Mouse (Mus musculus) limb, embryonic 14.5 days (tissue): ENCODE measurements around the gene Ndufa11. TPM values are rescaled to one million over a fixed set of nuclear protein-coding genes. Genes with fewer than 3 reads are reported as not detected.

ENCODE experiments used
- ATAC-seq: fragments of 200-750 bp; cut with Nextera tagmentation; 2 replicates; pipeline ENCODE4 v1.8.0; 2017; ENCODE audit warnings: low read depth, moderate number of reproducible peaks, moderate TSS enrichment; ENCODE audit not compliant: low FRiP score
- DNase-seq: peaks from one replicate; pipeline ENCODE4 v3.0.0-alpha.2; 2015; ENCODE audit warnings: low spot score
- H3K27ac ChIP-seq: fragments of 300-500 bp; sonication (generic); replicated peaks from 2 replicates; pipeline ENCODE4 v1.5.1; 2014; ENCODE audit warnings: low read depth, mild to moderate bottlenecking, low read length, moderate library complexity, mixed read lengths
- H3K27me3 ChIP-seq: fragments of 300-500 bp; sonication (generic); 2 replicates; pipeline ENCODE4 v1.6.1; 2014; ENCODE audit warnings: low read length, mixed read lengths; ENCODE audit not compliant: control insufficient read depth, insufficient read depth
- H3K36me3 ChIP-seq: fragments of 300-500 bp; sonication (generic); 2 replicates; pipeline ENCODE4 v1.6.1; 2014; ENCODE audit warnings: mild to moderate bottlenecking, low read length, moderate library complexity, mixed read lengths; ENCODE audit not compliant: control insufficient read depth, insufficient read depth
- H3K4me1 ChIP-seq: fragments of 300-500 bp; sonication (generic); 2 replicates; pipeline ENCODE4 v1.6.1; 2014; ENCODE audit warnings: antibody characterized with exemption, low read length, mixed read lengths; ENCODE audit not compliant: control insufficient read depth, insufficient read depth
- H3K4me2 ChIP-seq: fragments of 300-500 bp; sonication (generic); replicated peaks from 2 replicates; pipeline ENCODE4 v1.6.1; 2014; ENCODE audit warnings: low read depth, mild to moderate bottlenecking, low read length, moderate library complexity; ENCODE audit not compliant: severe bottlenecking
- H3K4me3 ChIP-seq: fragments of 300-500 bp; sonication (generic); replicated peaks from 2 replicates; pipeline ENCODE4 v1.5.1; 2014; ENCODE audit warnings: low read length
- H3K9ac ChIP-seq: fragments of 300-500 bp; sonication (generic); 2 replicates; pipeline ENCODE4 v1.6.1; 2014; ENCODE audit warnings: mild to moderate bottlenecking, low read depth, low read length, moderate library complexity; ENCODE audit not compliant: severe bottlenecking
- H3K9me3 ChIP-seq: fragments of 300-500 bp; sonication (generic); 2 replicates; pipeline ENCODE4 v1.6.1; 2016; ENCODE audit warnings: low read length; ENCODE audit not compliant: control insufficient read depth
- POLR2A ChIP-seq: fragments of 200-500 bp; IDR thresholded peaks from 2 replicates; pipeline ENCODE4 v1.8.0; 2012; ENCODE audit warnings: inconsistent platforms, mild to moderate bottlenecking, moderate library complexity, borderline replicate concordance; ENCODE audit not compliant: insufficient read depth, insufficient read length; ENCODE audit errors: extremely low read depth
- WGBS: fragments of 180-500 bp; shearing (Covaris S2); extraction: QIAGEN DNeasy Blood & Tissue Kit; methylation state at CpG from one replicate; pipeline ENCODE4 v1.1.7; 2014; 5-methylcytosine and 5-hydroxymethylcytosine counted together
- polyA plus RNA-seq, 2 experiments: library from polyadenylated mRNA; depleted of rRNA in 1 of 2; stranded (reverse) in 1 of 2; unstranded in 1 of 2; fragments of >200 nt; fragmentation: Nextera tagmentation in 1 of 2; extraction: Ambion mirVana in 1 of 2; gene quantifications; 2 replicates each; pipeline versions ENCODE4 v1.2.1 to v1.2.3; 2012 to 2014

Ndufa11 gene
- polyA plus RNA-seq, 2 experiments = 251 to 480 TPM

DNA sequence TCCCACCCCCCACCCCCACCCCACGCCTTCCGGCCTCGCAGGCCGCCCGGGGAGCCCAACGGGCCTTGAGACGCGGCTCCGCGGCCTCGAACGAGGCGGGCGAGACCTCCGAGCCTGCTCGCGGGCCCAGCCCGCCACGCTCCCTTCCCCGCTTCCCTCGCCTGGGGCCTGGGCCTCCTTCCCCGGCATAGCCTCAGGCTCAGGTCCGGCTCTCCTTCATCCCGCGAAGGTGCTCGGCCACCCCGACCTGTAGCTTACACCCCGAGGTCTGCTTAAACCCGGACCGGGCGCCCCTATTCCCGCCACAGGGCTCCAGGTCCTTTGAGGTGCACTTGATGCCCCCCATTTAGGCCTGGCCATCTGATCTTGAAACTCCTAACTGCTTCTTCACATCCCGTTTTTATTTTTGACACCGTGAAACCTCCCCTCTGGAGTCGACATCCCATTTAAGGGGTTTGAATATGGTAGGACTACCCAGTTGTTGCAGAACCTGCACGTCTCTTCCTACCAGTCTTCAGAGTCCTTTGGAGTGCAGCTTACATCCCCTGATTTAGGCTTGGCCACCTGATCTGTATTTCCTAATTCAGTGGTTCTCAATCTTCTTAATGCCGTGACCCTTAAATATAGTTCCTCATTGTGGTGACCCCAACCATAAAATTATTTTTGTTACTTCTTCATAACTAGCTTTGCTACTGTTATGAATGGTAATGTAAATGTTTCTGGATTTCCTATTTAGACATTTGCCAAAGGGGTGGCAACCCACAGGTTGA lies 43.7 kb upstream of the Ndufa11 start:
- Histone ChIP-seq H3K9me3 (no peaks in the 10 kb centered on the region), H3K27me3 (no peaks in the 10 kb centered on the region), H3K4me1 (peaks cover 13% of the 10 kb centered on the region; the same call in 1 of the 2 replicates), H3K9ac (peak overlapping the region; percentile 97), H3K4me3 (peak overlapping the region; percentile 97), H3K27ac (peak overlapping the region; percentile 72), H3K4me2 (peak overlapping the region; percentile 63), H3K36me3 (peaks cover 27% of the 10 kb centered on the region)
- ATAC-seq = peak; percentile 7
- WGBS = 4% methylated on average over 16 of the region's 37 CpGs
- no peak for DNase-seq
- no peak for TF ChIP-seq POLR2A

DNA sequence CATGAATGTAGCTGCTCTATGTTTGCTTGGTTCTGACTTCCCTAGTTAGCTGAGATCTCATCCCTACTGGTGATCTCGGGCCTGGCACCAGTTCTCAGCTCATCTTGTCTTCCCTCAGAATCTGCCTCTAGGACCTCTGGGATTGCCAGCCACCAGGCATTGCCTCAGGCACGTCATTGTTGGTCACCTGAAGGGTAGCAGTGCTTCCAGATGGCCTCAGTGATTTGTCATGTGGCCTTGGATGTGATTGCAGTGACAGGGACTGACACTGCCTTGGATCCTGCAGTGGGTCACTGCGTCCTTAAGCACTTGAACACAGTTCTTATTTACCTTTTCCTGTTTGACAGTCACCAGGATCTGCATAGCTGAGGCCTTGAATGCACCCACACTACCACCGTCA lies 35.8 kb upstream of the Ndufa11 start:
- Histone ChIP-seq H3K9me3 (no peaks in the 10 kb centered on the region), H3K4me3 (no peak overlapping the region), H3K9ac (no peak overlapping the region), H3K27me3 (no peaks in the 10 kb centered on the region), H3K4me1 (no peaks in the 10 kb centered on the region), H3K36me3 (peaks cover 73% of the 10 kb centered on the region), H3K27ac (no peak overlapping the region), H3K4me2 (no peak overlapping the region)
- DNase-seq = no peak
- ATAC-seq = no peak
- 78% methylated on average over 4 of the region's 4 CpGs for WGBS
- TF ChIP-seq POLR2A = no peak

DNA sequence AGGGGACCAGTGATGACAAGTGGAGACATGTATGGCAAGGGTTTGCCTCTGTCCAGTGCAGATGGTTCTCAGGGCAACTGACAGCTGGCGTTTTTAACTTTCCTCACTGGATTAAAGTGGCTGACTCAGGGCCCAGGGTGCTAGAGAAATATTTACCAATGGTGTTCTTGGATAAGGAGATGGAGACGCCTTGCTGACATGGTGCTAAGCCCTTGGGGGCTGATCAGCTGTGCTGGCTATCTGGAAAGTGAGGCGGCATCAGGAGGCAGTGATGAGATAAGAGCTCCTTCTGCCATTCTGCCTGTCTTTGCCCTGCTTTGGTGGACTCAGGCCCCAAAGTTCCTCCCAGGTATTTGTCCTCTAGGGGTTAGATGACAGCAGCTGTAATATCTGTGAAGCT lies 34.7 kb upstream of the Ndufa11 start:
- Histone ChIP-seq H3K4me2 (no peak overlapping the region), H3K4me1 (no peaks in the 10 kb centered on the region), H3K9ac (no peak overlapping the region), H3K36me3 (peaks cover 73% of the 10 kb centered on the region), H3K4me3 (no peak overlapping the region), H3K27me3 (no peaks in the 10 kb centered on the region), H3K9me3 (no peaks in the 10 kb centered on the region), H3K27ac (no peak overlapping the region)
- ATAC-seq = no peak
- WGBS = 82% methylated on average over 3 of the region's 3 CpGs
- no peak for DNase-seq
- TF ChIP-seq POLR2A = no peak

DNA sequence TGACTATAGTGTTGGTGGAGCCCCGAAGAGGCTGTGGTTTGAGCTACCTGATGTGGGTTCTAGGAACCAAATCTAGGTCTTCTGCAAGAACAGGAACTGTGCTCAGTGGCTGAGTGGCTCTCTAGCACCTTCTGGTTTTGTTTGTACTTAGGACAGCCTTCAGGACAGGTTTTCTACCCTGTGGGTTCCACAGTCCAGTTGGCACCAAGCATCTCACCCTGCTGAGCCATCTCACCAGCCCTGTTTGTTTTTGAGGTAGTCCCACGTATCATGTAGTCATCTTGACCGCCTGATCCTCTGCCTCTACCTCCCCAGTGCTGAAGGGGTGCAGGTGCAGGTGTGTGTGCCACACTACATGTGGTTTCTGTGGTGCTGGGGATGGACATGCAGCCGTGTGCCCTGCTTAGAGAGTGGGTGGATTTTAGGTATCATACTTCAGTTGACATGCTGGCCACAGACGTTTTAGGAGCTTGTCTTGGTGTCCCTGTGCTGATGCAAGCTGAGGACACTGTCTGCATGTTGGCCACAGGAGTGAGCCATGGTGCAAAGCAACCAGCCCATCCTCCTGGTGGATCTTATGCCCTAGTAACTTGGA lies 33.9 kb upstream of the Ndufa11 start:
- Histone ChIP-seq H3K9me3 (no peaks in the 10 kb centered on the region), H3K9ac (no peak overlapping the region), H3K4me1 (no peaks in the 10 kb centered on the region), H3K36me3 (peaks cover 80% of the 10 kb centered on the region), H3K27me3 (no peaks in the 10 kb centered on the region), H3K27ac (no peak overlapping the region), H3K4me2 (no peak overlapping the region), H3K4me3 (no peak overlapping the region)
- DNase-seq (no peak), ATAC-seq (no peak)
- WGBS = 82% methylated on average over 5 of the region's 5 CpGs
- TF ChIP-seq POLR2A = no peak

DNA sequence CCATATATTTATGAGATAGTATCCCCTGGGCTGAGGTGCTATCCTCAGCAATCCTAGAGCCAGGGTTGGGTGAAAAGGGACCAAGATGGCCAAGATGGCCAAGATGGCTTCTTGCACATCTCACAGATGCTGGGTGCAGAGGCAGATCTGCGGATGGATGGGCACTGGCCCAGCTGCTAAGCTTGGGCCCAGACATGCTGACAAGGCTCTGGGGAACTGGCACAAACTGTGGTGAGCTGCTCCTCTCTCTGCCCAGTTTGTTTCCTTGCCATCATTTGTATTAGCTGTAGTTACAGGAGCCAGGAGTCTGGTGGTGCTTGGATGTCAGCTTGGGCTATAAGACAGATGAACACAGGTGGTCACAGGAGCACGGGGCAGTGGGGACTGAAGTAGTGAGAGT lies 32.9 kb upstream of the Ndufa11 start:
- no peak overlapping the region for H3K27ac ChIP-seq
- H3K4me1 ChIP-seq = no peaks in the 10 kb centered on the region
- TF ChIP-seq POLR2A = no peak
- 94% methylated on average over 2 of the region's 2 CpGs for WGBS
- H3K36me3 ChIP-seq = peaks cover 79% of the 10 kb centered on the region
- H3K9me3 ChIP-seq = no peaks in the 10 kb centered on the region
- no peak overlapping the region for H3K9ac ChIP-seq
- no peak overlapping the region for H3K4me2 ChIP-seq
- ATAC-seq (no peak), DNase-seq (no peak)
- no peaks in the 10 kb centered on the region for H3K27me3 ChIP-seq
- no peak overlapping the region for H3K4me3 ChIP-seq
